Mouse (Mus musculus) hindbrain, postnatal 0 days (tissue): ENCODE data around the gene Fam189a1. TPM values are rescaled to one million over a fixed set of nuclear protein-coding genes. Genes with fewer than 3 reads are reported as not detected.

ENCODE experiments used
- ATAC-seq: fragments of 200-750 bp; cut with Nextera tagmentation; 2 replicates; pipeline ENCODE4 v1.8.0; 2017; ENCODE audit warnings: mild to moderate bottlenecking, moderate TSS enrichment, moderate library complexity
- DNase-seq: peaks from one replicate; pipeline ENCODE4 v3.0.0-alpha.2; 2015; ENCODE audit warnings: low spot score
- H3K27ac ChIP-seq: fragments of 300-500 bp; sonication (generic); 2 replicates; pipeline ENCODE4 v1.5.1; 2014; ENCODE audit warnings: mild to moderate bottlenecking
- H3K27me3 ChIP-seq: fragments of 300-500 bp; sonication (generic); 2 replicates; pipeline ENCODE4 v1.6.1; 2014; ENCODE audit warnings: low read length, mixed read lengths; ENCODE audit not compliant: insufficient read depth
- H3K36me3 ChIP-seq: fragments of 300-500 bp; sonication (generic); 2 replicates; pipeline ENCODE4 v1.6.1; 2014; ENCODE audit warnings: low read length, mixed read lengths; ENCODE audit not compliant: insufficient read depth
- H3K4me1 ChIP-seq: fragments of 300-500 bp; sonication (generic); 2 replicates; pipeline ENCODE4 v1.6.1; 2014; ENCODE audit warnings: antibody characterized with exemption, low read length, mixed read lengths; ENCODE audit not compliant: insufficient read depth
- H3K4me2 ChIP-seq: fragments of 300-500 bp; sonication (generic); 2 replicates; pipeline ENCODE4 v1.6.1; 2014; ENCODE audit warnings: low read depth, mild to moderate bottlenecking, low read length, moderate library complexity, mixed read lengths
- H3K4me3 ChIP-seq: fragments of 300-500 bp; sonication (generic); 2 replicates; pipeline ENCODE4 v1.5.1; 2014; ENCODE audit warnings: low read length
- H3K9ac ChIP-seq: fragments of 300-500 bp; sonication (generic); replicated peaks from 2 replicates; pipeline ENCODE4 v1.6.1; 2014; ENCODE audit warnings: mild to moderate bottlenecking, low read length, moderate library complexity, mixed read lengths
- H3K9me3 ChIP-seq: fragments of 300-500 bp; sonication (generic); 2 replicates; pipeline ENCODE4 v1.6.1; 2016; ENCODE audit warnings: low read length, mixed read lengths
- CTCF ChIP-seq: IDR thresholded peaks from 2 replicates; pipeline ENCODE4 v1.5.1; 2016; ENCODE audit warnings: antibody characterized with exemption, control low read depth, low read depth
- WGBS: fragments of 180-500 bp; shearing (Covaris S2); extraction: QIAGEN DNeasy Blood & Tissue Kit; methylation state at CpG from one replicate; pipeline ENCODE4 v1.1.7; 2014; 5-methylcytosine and 5-hydroxymethylcytosine counted together
- polyA plus RNA-seq: library from polyadenylated mRNA; unstranded; fragments of >200 nt; fragmentation: Nextera tagmentation; extraction: Ambion mirVana; gene quantifications from 2 replicates; pipeline ENCODE4 v1.2.1, GENCODE M21; 2015
- total RNA-seq: library from RNA; depleted of rRNA; stranded (reverse); fragments of >200 nt; gene quantifications from 2 replicates; pipeline ENCODE4 v1.2.3, GENCODE M21; 2014

Fam189a1 gene
- total and polyA plus RNA-seq, 2 experiments from 2014 or later, result 16.8 to 28.4 TPM

- no peaks in the 10 kb centered on the region for H3K9me3 ChIP-seq
- H3K4me2 ChIP-seq, result no peak overlapping the region
- no peak; the same call in 1 of the 2 replicates for TF ChIP-seq CTCF
- H3K27me3 ChIP-seq, result no peaks in the 10 kb centered on the region
- peak overlapping the region; percentile 66; the same call in 1 of the 2 replicates for H3K27ac ChIP-seq
- DNase-seq (peak; percentile 87), ATAC-seq (peak; percentile 77)
- H3K4me1 ChIP-seq, result peaks cover 11% of the 10 kb centered on the region; the same call in 1 of the 2 replicates
- no peak overlapping the region for H3K9ac ChIP-seq
- no peak overlapping the region for H3K4me3 ChIP-seq
- no peaks in the 10 kb centered on the region for H3K36me3 ChIP-seq
- WGBS, result 33% methylated on average over 5 of the region's 5 CpGs
These were observed 428.2 kb downstream of the Fam189a1 start for GRCm38 (mm10) chr7:64728181-64728591.

DNA sequence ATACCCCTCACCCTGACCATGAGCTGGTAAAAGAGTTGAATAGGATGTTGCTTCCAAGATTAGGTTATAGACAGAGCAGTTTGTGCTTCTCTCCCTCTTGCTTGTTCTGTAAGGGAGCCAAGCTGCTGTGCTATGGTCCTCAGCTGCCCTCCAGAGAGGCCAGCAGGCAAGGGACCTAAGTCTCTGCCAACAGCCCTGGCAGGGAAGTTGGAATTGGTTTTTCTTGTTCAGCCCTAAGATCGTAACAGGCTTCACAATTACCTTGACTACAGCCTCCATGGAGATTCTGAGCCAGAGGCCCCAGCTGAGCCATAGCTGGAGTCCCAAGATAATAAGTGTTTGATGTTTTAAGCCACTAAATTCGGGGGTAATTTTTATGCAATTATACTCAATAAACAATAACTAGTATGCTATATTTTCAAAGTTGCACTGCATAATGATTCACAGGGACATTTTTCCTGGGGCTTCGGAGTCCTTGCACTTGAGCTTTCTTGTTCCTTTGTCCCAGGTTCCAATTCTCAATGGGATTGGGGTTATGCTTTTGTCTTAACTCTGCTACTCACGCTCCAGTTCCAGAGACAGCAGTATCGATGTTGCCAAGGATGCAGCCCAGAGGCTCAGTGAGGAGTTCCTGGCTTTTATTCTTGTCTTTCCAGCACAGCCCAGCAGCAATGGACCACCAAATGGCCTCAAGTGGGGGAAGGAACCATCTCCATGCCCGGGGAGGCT, 430.2 kb downstream of the Fam189a1 start:
- Histone ChIP-seq H3K9me3 (no peaks in the 10 kb centered on the region), H3K27me3 (no peaks in the 10 kb centered on the region), H3K4me2 (no peak overlapping the region), H3K4me3 (no peak overlapping the region), H3K9ac (no peak overlapping the region), H3K36me3 (no peaks in the 10 kb centered on the region), H3K4me1 (peaks cover 11% of the 10 kb centered on the region; the same call in 1 of the 2 replicates), H3K27ac (peak overlapping the region; percentile 64)
- DNase-seq (peak; percentile 88), ATAC-seq (peak; percentile 75)
- TF ChIP-seq CTCF, result peak; percentile 32; the same call in 1 of the 2 replicates
- 33% methylated on average over 6 of the region's 6 CpGs for WGBS

GRCm38 (mm10) chr7:64724409-64724808, 432.0 kb downstream of the Fam189a1 start:
- H3K4me3 ChIP-seq, result no peak overlapping the region
- 89% methylated on average over 1 of the region's 1 CpGs for WGBS
- H3K4me1 ChIP-seq, result peaks cover 11% of the 10 kb centered on the region; the same call in 1 of the 2 replicates
- H3K9me3 ChIP-seq, result no peaks in the 10 kb centered on the region
- H3K27ac ChIP-seq, result no peak overlapping the region
- no peaks in the 10 kb centered on the region for H3K27me3 ChIP-seq
- no peak overlapping the region for H3K9ac ChIP-seq
- peak; percentile 41 for TF ChIP-seq CTCF
- no peak overlapping the region for H3K4me2 ChIP-seq
- H3K36me3 ChIP-seq, result no peaks in the 10 kb centered on the region
- ATAC-seq, result no peak
- no peak for DNase-seq

- H3K27me3 ChIP-seq, result no peaks in the 10 kb centered on the region
- H3K9me3 ChIP-seq, result no peaks in the 10 kb centered on the region
- no peak overlapping the region for H3K9ac ChIP-seq
- H3K4me2 ChIP-seq, result no peak overlapping the region
- no peak overlapping the region for H3K27ac ChIP-seq
- TF ChIP-seq CTCF, result no peak
- WGBS, result 89% methylated on average over 3 of the region's 3 CpGs
- no peak for DNase-seq
- H3K36me3 ChIP-seq, result peaks cover 4% of the 10 kb centered on the region; the same call in 1 of the 2 replicates
- H3K4me3 ChIP-seq, result no peak overlapping the region
- ATAC-seq, result no peak
- peaks cover 6% of the 10 kb centered on the region; the same call in 1 of the 2 replicates for H3K4me1 ChIP-seq
These were observed 433.1 kb downstream of the Fam189a1 start for GRCm38 (mm10) chr7:64723313-64723712.

DNA sequence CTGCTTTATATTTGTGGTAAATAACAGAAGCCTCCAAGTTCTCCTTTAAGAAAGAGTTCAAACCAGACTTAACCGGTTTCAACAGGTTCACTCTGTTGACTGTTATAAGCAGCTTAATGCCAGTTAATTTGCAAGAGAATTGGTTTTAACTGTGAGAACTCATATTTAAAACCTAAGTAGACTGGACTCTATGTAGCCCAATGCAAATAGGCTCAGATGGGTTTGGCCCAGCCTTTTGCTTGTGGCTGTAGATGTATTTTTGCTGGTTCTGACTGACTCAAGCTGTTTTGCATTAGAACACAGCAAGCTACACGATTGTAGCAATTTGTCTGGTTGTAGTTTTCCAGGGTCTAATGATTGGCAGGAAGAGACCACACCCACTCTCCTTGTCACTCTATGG, 440.1 kb downstream of the Fam189a1 start:
- no peak for TF ChIP-seq CTCF
- Histone ChIP-seq H3K9ac (no peak overlapping the region), H3K4me3 (no peak overlapping the region), H3K4me2 (no peak overlapping the region), H3K27ac (no peak overlapping the region), H3K9me3 (no peaks in the 10 kb centered on the region), H3K4me1 (no peaks in the 10 kb centered on the region), H3K36me3 (peaks cover 4% of the 10 kb centered on the region; the same call in 1 of the 2 replicates), H3K27me3 (no peaks in the 10 kb centered on the region)
- no peak for DNase-seq
- 76% methylated on average over 2 of the region's 2 CpGs for WGBS
- ATAC-seq, result no peak

- DNase-seq, result peak; percentile 67
- no peaks in the 10 kb centered on the region for H3K9me3 ChIP-seq
- H3K4me3 ChIP-seq, result no peak overlapping the region
- WGBS, result 73% methylated on average over 13 of the region's 13 CpGs
- peak; percentile 73 for TF ChIP-seq CTCF
- ATAC-seq, result peak; percentile 79
- H3K9ac ChIP-seq, result no peak overlapping the region
- H3K27me3 ChIP-seq, result no peaks in the 10 kb centered on the region
- no peak overlapping the region for H3K27ac ChIP-seq
- no peak overlapping the region for H3K4me2 ChIP-seq
- H3K36me3 ChIP-seq, result no peaks in the 10 kb centered on the region
- no peaks in the 10 kb centered on the region for H3K4me1 ChIP-seq
These were observed 446.7 kb downstream of the Fam189a1 start for GRCm38 (mm10) chr7:64709520-64710262.
